Mouse (Mus musculus): ENCODE results near the gene Tbc1d9. TPM values are rescaled to one million over a fixed set of nuclear protein-coding genes. Genes with fewer than 3 reads are reported as not detected.

Tbc1d9 gene
- polyA plus RNA-seq, 1 experiment, result 22.7 TPM

- DNase-seq, result no peak
- 79% methylated on average over 2 of the region's 2 CpGs for WGBS
- Histone ChIP-seq H3K4me3 (replicated peaks; ENCODE audit: extremely low read depth, low read depth, low read length) (no peak overlapping the region), H3K4me1 (ENCODE audit: control insufficient read depth, insufficient read depth, low read length) (peaks cover 6% of the 10 kb centered on the region)
- no peak for TF ChIP-seq POLR2A (IDR thresholded peaks at IDR 0.05; ENCODE audit: borderline replicate concordance, extremely low read depth, low read depth, low read length)
These were observed 11.6 kb downstream of the Tbc1d9 start for GRCm38 (mm10) chr8:83176785-83177184.

- DNase-seq, result no peak
- 38% methylated on average over 11 of the region's 11 CpGs for WGBS
- TF ChIP-seq CTCF (IDR thresholded peaks at IDR 0.05; ENCODE audit: insufficient read depth, low read length) (no peak), POLR2A (IDR thresholded peaks at IDR 0.05; ENCODE audit: borderline replicate concordance, extremely low read depth, low read depth, low read length) (no peak)
- Histone ChIP-seq H3K4me3 (replicated peaks; ENCODE audit: extremely low read depth, low read depth, low read length) (no peak overlapping the region), H3K4me1 (ENCODE audit: control insufficient read depth, insufficient read depth, low read length) (peaks cover 6% of the 10 kb centered on the region)
These were observed 12.4 kb downstream of the Tbc1d9 start for GRCm38 (mm10) chr8:83177317-83178195.

- no peak; the same call in 1 of the 2 replicates for TF ChIP-seq CTCF (IDR thresholded peaks at IDR 0.05; ENCODE audit: insufficient read depth, low read length)
- no peak for TF ChIP-seq POLR2A (IDR thresholded peaks at IDR 0.05; ENCODE audit: borderline replicate concordance, extremely low read depth, low read depth, low read length)
- WGBS, result 10% methylated on average over 9 of the region's 9 CpGs
- Histone ChIP-seq H3K4me1 (ENCODE audit: control insufficient read depth, insufficient read depth, low read length) (peaks cover 6% of the 10 kb centered on the region), H3K4me3 (replicated peaks; ENCODE audit: extremely low read depth, low read depth, low read length) (no peak overlapping the region)
- DNase-seq, result no peak
These were observed 13.1 kb downstream of the Tbc1d9 start for GRCm38 (mm10) chr8:83178228-83178742.

GRCm38 (mm10) chr8:83181851-83182482, 16.8 kb downstream of the Tbc1d9 start:
- no peak overlapping the region for H3K4me3 ChIP-seq (replicated peaks; ENCODE audit: extremely low read depth, low read depth, low read length)
- TF ChIP-seq POLR2A (IDR thresholded peaks at IDR 0.05; ENCODE audit: borderline replicate concordance, extremely low read depth, low read depth, low read length), result no peak
- no peak for TF ChIP-seq CTCF (IDR thresholded peaks at IDR 0.05; ENCODE audit: insufficient read depth, low read length)
- H3K4me1 ChIP-seq (ENCODE audit: control insufficient read depth, insufficient read depth, low read length), result peaks cover 6% of the 10 kb centered on the region
- 64% methylated on average over 6 of the region's 6 CpGs for WGBS
- no peak for DNase-seq

GRCm38 (mm10) chr8:83182784-83183183, 17.6 kb downstream of the Tbc1d9 start:
- 73% methylated on average over 5 of the region's 5 CpGs for WGBS
- no peak for DNase-seq
- peaks cover 6% of the 10 kb centered on the region for H3K4me1 ChIP-seq (ENCODE audit: control insufficient read depth, insufficient read depth, low read length)
- H3K4me3 ChIP-seq (replicated peaks; ENCODE audit: extremely low read depth, low read depth, low read length), result no peak overlapping the region
- TF ChIP-seq CTCF (IDR thresholded peaks at IDR 0.05; ENCODE audit: insufficient read depth, low read length) (no peak), POLR2A (IDR thresholded peaks at IDR 0.05; ENCODE audit: borderline replicate concordance, extremely low read depth, low read depth, low read length) (no peak)

GRCm38 (mm10) chr8:83186376-83186775, 21.2 kb downstream of the Tbc1d9 start:
- no peak for DNase-seq
- no peak for TF ChIP-seq CTCF (IDR thresholded peaks at IDR 0.05; ENCODE audit: insufficient read depth, low read length)
- TF ChIP-seq POLR2A (IDR thresholded peaks at IDR 0.05; ENCODE audit: borderline replicate concordance, extremely low read depth, low read depth, low read length), result no peak
- Histone ChIP-seq H3K4me3 (replicated peaks; ENCODE audit: extremely low read depth, low read depth, low read length) (no peak overlapping the region), H3K4me1 (ENCODE audit: control insufficient read depth, insufficient read depth, low read length) (no peaks in the 10 kb centered on the region)
- WGBS, result 51% methylated on average over 6 of the region's 6 CpGs

DNA sequence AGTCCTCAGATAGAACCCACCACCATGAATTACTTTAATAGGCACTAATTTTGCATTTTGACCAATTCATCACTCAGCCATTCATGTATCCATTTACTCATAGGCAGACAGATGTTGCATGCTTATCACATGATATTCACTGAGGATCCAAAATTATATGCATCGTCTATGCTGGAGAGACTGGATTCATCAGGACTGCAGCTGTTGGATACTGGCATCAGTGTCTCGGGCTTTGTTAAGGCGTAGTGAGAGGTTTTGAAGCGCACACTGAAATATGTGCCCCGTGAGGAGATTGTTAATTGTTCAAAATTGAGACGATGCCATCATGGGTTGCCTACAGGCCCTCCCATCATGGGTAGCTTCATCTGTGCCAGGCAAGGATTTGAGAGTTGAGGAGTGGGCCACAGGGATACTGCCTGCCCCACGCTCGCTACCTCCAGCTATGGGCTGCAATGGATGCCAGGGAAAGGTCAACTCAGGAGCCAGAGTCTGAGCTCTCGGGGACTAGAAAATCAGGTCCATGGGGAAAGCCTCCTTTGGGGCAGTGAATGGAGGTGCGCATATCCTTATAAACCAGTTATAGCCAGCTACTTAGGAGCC, 22.3 kb downstream of the Tbc1d9 start:
- WGBS, result 94% methylated on average over 10 of the region's 10 CpGs
- TF ChIP-seq POLR2A (IDR thresholded peaks at IDR 0.05; ENCODE audit: borderline replicate concordance, extremely low read depth, low read depth, low read length) (no peak), CTCF (IDR thresholded peaks at IDR 0.05; ENCODE audit: insufficient read depth, low read length) (no peak)
- Histone ChIP-seq H3K4me1 (ENCODE audit: control insufficient read depth, insufficient read depth, low read length) (no peaks in the 10 kb centered on the region), H3K4me3 (replicated peaks; ENCODE audit: extremely low read depth, low read depth, low read length) (no peak overlapping the region)
- DNase-seq, result no peak

- TF ChIP-seq CTCF (IDR thresholded peaks at IDR 0.05; ENCODE audit: insufficient read depth, low read length), result no peak
- no peak for TF ChIP-seq POLR2A (IDR thresholded peaks at IDR 0.05; ENCODE audit: borderline replicate concordance, extremely low read depth, low read depth, low read length)
- Histone ChIP-seq H3K4me3 (replicated peaks; ENCODE audit: extremely low read depth, low read depth, low read length) (no peak overlapping the region), H3K4me1 (ENCODE audit: control insufficient read depth, insufficient read depth, low read length) (no peaks in the 10 kb centered on the region)
- DNase-seq, result no peak
- 52% methylated on average over 4 of the region's 4 CpGs for WGBS
These were observed 24.5 kb downstream of the Tbc1d9 start for GRCm38 (mm10) chr8:83189538-83190095.

GRCm38 (mm10) chr8:83196088-83196487, 30.9 kb downstream of the Tbc1d9 start:
- 78% methylated on average over 6 of the region's 6 CpGs for WGBS
- no peaks in the 10 kb centered on the region; the same call in 1 of the 2 replicates for H3K4me1 ChIP-seq (ENCODE audit: control insufficient read depth, insufficient read depth, low read length)
- no peak for TF ChIP-seq CTCF (IDR thresholded peaks at IDR 0.05; ENCODE audit: insufficient read depth, low read length)
- no peak for TF ChIP-seq POLR2A (IDR thresholded peaks at IDR 0.05; ENCODE audit: borderline replicate concordance, extremely low read depth, low read depth, low read length)

More at GRCm38 (mm10) chr8:83196088-83196487, 30.9 kb downstream of the Tbc1d9 start:
- no peak for DNase-seq
- H3K4me3 ChIP-seq (replicated peaks; ENCODE audit: extremely low read depth, low read depth, low read length), result no peak overlapping the region
